Comparison of ENCODE assay signal across 9 mouse cellular contexts in genomic region chr10:77902211-77902893, GRCm38 (mm10). TPM values are rescaled to one million over a fixed set of nuclear protein-coding genes. Genes with fewer than 3 reads are reported as not detected.
A peak's percentile ranks its signal among the peaks of the same experiment; 100 is the strongest.
DNase-seq lines count a peak whose midpoint lies in the region; ATAC-seq lines count a peak whose summit lies in the region.
"Had no signal": no experiment of that assay in that cellular context is flagged by ENCODE, and none has a peak within 500 bp of the region (broad histone marks: within the 10 kb centered on the region; RNA-seq: fewer than 3 reads in every experiment).

Lrrc3 (minus strand) TSS chr10:77902536.

- no peaks in the 10 kb centered on the region for H3K36me3 ChIP-seq in embryonic facial prominence, embryonic 12.5 days
- H3K36me3 ChIP-seq in neural tube, embryonic 15.5 days, result no peaks in the 10 kb centered on the region

- 2% methylated on average over 45 of the region's 46 CpGs for WGBS in embryonic facial prominence, embryonic 12.5 days
- WGBS in neural tube, embryonic 15.5 days, result under 1% methylated on average over 35 of the region's 46 CpGs

- peak; percentile 64 for ATAC-seq in embryonic facial prominence, embryonic 12.5 days (ENCODE audit: insufficient number of reproducible peaks, insufficient read depth, low FRiP score, low TSS enrichment)
- peak; percentile 86 for ATAC-seq in neural tube, embryonic 15.5 days (ENCODE audit: low FRiP score)
- ATAC-seq: Patski had no signal

- H3K9me3 ChIP-seq in embryonic facial prominence, embryonic 12.5 days, result no peaks in the 10 kb centered on the region
- H3K9me3 ChIP-seq in neural tube, embryonic 15.5 days (replicated peaks), result no peaks in the 10 kb centered on the region

- peak within 1 kb of the TSS; percentile 56 for H3K9ac ChIP-seq in embryonic facial prominence, embryonic 12.5 days
- peak within 1 kb of the TSS; percentile 64 for H3K9ac ChIP-seq in neural tube, embryonic 15.5 days (replicated peaks)

- peak; percentile 87 for DNase-seq in A20 (ENCODE audit: low read depth, low spot score)
- DNase-seq in adrenal gland, postnatal 25 days, result peak; percentile 68
- DNase-seq in heart, postnatal 10 days, result peak; percentile 36 to 45
- peak; percentile 49 to 83 for DNase-seq in kidney, postnatal 36 days
- DNase-seq in lung, adult 18-20 months, result peak; percentile 20 to 31
- peak; percentile 4 to 18 for DNase-seq in thymus, postnatal 10 days (ENCODE audit: low spot score in 2 of 2)

- H3K4me1 ChIP-seq in embryonic facial prominence, embryonic 12.5 days, result peaks cover 7% of the 10 kb centered on the region; the same call in 1 of the 2 replicates
- H3K4me1 ChIP-seq in neural tube, embryonic 15.5 days, result peaks cover 29% of the 10 kb centered on the region

- peaks cover 7% of the 10 kb centered on the region for H3K27me3 ChIP-seq in embryonic facial prominence, embryonic 12.5 days
- no peaks in the 10 kb centered on the region for H3K27me3 ChIP-seq in neural tube, embryonic 15.5 days (replicated peaks)

- intact Hi-C loops in heart, postnatal 10 days (cut with DNase I), result no loop called here

- peak within 1 kb of the TSS; percentile 48 for H3K4me3 ChIP-seq in embryonic facial prominence, embryonic 12.5 days
- peak within 1 kb of the TSS; percentile 68 for H3K4me3 ChIP-seq in neural tube, embryonic 15.5 days (replicated peaks)

- H3K4me2 ChIP-seq in embryonic facial prominence, embryonic 12.5 days (replicated peaks), result peak within 1 kb of the TSS; percentile 61
- peak within 1 kb of the TSS; percentile 65 for H3K4me2 ChIP-seq in neural tube, embryonic 15.5 days

- H3K27ac ChIP-seq in embryonic facial prominence, embryonic 12.5 days, result no peak within 1 kb of the TSS
- H3K27ac ChIP-seq in neural tube, embryonic 15.5 days (replicated peaks), result peak within 1 kb of the TSS; percentile 81

RNA-seq across cellular contexts. Expression of gene Lrrc3, which starts in this region (rescaled TPM):
- total RNA-seq in adrenal gland, postnatal 25 days (2021), result 5.5 and 8.0 TPM in 2 replicates
- 4.4 and 4.7 TPM in 2 replicates for polyA plus RNA-seq in embryonic facial prominence, embryonic 12.5 days (2016; fragmentation: Nextera tagmentation; extraction: Ambion mirVana)
- total RNA-seq in heart, postnatal 10 days (2021), result 1 to 10 TPM; 1.3 to 1.9 TPM
- polyA plus RNA-seq in neural tube, embryonic 15.5 days (2015; fragmentation: Nextera tagmentation; extraction: Ambion mirVana), result 19.0 and 22.8 TPM in 2 replicates

Comparison
In these comparisons a context has a peak if more than half of its experiments do, and no peak if none do; other contexts are left out.
1. DNase-seq: peak in every context shown above with its lines; median percentile 87 in A20; 68 in adrenal gland, postnatal 25 days; 66 in kidney, postnatal 36 days; 40 in heart, postnatal 10 days; 26 in lung, adult 18-20 months; 11 in thymus, postnatal 10 days.